Mouse (Mus musculus) yolk sac, embryonic 10.5 days (tissue): ENCODE results near the gene Slc9a3.

Source experiments
- DNase-seq: peaks from one replicate; pipeline ENCODE4 v3.0.0-alpha.2; 2017; ENCODE audit warnings: low spot score

The Slc9a3 gene

DNA sequence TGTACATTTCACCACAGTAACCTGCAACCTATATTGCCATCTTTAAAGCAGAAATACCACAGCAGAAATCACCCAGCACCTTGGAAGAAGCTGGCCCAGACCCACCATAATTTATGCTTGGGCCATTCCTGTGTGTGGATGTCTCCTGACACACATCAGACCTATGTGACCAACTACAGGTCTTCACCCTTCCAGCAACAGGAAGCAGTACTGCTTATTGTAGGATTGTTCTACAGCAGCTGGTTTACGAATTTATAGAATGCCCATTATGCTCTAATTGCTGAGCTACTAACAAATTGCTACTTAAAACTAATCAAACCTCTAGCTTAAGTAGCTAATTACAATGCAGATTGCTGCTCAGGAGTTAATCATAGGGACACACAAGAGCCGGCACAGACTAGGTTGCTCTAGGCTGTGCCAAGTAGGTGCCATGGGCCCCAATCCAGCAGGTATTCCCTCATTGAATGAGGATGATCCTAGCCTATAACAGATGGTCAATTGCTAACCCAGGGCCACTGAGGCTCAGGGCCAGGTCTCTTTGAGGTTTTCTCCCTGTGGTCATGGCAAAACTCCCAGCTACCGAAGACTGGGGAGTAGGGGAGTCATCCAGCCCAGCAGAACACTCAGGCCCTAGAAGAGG is 24.8 kb downstream of the Slc9a3 start:
- no peak for DNase-seq

DNA sequence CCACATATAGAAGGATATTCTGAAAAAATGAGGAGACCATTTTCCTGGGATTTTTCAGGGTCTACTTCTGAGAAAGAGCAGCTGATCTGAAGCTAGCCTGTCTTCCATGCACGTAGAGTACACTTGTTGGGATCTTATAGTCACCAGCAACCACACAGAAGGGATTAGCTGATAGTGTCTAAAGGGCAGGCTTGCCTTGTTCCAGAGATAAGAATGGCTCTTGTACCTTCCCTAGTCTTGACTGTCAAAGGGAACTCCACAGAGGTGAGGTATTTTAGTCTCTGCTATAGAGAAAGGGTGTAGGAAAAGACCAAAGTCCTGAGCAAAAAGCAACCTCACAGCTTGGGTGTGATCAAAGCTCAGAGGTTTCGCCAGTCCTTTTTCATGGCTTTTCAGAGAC is 26.1 kb downstream of the Slc9a3 start:
- peak; percentile 37 for DNase-seq

DNA sequence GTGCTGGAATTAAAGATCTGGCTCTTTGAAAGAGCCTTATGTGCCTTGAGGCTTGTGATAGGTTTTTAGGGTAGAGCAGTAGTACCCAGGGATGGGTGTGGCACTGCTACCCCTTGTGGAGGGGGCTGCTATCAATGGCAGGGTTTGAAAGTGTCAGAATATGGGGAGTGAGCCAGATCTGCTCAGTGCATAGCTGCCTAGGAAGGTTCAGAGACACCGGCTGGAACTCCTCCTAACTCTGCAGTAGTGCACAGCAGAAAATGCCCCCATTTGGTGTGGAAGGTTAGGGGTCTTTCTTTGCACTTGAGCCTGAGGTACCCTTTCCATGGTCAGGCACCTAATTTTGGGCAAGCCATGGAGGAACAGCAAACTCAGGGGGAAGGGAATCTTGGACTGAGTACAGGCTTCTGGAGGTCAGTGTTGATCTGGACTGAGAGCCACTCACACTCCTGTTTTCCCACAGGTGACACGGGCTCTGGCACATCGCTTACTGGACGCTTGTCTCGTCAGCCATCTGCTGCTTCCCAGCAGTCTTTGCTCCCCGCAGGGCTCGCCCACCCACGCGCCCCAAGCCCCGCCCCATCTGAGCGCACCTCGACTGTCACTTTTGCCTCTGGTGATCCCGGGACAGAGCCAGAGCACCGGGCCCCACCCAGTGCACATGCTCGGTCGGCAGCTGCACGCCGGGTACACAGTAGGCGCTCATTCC is 45.2 kb downstream of the Slc9a3 start:
- peak; percentile 50 for DNase-seq

DNA sequence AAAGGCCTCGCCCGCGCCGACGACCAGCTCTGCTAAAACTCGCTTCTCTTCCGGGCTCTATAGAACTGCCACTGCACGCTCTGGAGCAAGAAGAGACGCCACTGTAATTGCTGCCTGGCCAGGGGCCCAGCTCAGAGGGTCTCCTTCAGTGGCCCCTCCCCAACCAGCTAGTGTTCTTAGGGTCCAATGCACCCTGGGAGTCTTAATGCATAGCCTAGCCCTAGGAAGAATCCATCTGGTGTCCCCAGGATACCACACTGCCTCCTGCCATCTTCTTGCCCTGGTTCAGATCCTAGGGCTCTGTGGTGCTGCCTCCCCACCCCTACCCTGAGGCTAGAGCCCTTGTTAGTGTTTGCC is 45.8 kb downstream of the Slc9a3 start:
- no peak for DNase-seq

DNA sequence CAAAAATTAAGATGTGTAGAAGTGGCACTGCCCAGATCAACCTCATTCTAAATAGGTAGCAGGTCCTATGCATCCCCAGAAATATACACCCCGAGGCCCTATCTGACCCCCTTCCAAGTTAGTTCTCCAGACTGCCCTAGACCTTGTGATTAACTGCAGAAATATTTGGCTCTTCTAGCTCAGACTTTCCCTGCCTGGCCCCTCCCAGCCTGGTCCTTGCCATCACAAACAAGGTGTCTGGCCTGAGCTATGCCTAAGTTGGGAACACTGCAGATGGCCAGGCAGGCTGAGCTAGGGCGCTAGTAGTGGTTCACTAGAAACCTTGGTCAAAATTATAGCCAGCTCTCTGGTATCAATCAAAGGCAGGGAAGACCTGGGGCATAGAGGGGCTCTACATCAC is 46.2 kb downstream of the Slc9a3 start:
- no peak for DNase-seq

DNA sequence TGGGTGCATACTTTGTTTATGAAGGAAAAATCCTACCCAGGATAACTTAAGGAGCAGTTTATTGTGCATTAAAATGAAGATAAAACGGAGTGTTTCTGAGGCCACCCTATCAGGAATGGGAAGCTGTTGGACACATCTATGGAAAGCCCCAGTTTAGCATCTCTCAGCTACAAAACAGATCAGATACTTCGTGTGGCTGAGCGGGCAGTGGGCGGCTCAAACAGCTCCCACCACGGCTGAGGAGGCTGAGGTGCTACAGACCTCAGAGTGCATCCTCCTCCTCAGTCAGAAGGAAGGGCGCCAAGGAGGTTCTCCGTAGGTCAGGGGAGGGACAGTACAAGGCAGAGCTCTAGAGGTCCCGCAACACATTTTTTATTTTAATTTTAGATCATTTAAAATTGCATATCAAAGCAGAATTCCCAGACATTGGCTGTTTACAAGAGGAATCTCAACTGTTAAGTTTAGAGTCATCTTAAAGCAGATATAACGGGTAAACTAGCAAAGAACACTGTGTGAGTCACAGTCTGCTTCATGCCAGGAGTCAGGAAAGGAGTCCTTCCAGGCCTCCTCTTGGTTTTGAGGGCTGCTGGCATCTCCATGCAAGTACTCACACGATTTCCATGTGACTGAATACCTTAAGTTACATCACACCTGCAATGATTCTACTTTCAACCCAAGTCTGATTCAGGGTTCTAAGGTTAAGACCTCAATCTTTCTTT is 48.3 kb downstream of the Slc9a3 start:
- DNase-seq: no peak

DNA sequence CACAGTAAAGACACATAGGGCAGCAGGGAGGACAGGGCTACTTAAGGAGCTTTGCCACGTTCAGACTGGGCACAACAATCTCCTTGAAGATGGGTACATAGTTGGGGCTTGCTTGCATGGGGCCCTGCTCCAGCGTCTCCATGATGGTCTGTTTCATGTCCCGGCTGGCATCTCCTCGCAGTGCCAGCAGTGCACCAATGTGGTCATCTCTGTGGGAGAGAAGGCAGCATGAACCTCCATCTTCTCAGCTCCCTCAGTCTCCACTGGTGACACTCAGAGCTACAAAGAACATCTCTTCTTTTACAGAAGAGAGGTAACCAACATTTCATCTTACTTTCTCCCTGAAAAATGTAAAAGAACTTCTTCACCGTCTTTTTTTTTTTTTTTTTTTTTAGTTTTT is 50.8 kb downstream of the Slc9a3 start:
- no peak for DNase-seq

DNA sequence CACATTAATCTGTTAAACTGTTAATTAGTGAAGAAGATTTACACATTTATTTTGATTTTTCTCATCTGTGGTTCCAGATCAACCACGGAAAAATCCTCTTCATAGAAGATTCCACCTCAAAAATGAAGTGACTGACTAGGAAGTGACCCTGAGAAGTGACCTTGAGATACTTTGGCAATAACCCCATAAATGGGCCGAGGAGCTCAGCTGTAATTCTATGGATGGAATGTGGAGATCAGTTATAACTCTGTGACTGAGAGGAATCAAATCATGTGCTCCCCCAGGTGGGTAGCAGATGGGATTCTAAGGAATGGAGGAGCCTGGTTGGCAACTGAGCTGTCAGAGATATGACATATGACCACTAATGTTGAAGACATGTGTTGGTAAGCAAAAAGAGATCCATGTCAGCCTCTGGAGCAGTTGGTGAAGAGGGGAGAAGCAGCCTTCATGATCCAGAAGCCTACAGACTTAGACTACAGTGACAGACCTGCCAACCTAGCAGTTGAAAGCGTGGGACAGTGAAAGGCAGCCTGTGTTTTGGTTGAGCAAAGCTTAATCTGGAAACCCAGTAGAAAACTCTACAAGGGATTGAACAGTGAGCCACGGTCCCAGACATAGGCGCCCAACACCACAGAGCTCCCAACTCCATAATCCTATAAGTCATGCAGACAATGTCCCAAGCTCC is 61.9 kb downstream of the Slc9a3 start:
- DNase-seq: no peak

DNA sequence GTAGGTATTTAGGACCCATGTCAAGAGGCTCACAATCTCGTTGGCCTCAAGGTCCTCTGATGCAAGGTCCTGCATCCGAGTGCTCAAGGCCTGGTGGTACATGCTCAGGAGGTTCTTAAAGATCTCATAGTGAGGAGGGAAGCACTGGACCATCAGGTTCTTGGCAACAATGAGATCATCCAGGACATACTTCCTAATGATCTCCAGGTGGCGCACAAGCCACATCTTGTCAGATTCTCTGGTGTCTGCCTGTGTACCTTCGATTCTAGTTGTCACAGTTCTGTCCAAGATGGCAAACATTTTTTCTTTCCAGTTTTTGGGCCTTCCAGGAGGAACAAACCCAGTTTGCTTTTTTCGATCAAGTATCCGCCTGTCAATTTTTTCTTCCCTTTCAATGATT is 71.4 kb downstream of the Slc9a3 start:
- no peak for DNase-seq

DNA sequence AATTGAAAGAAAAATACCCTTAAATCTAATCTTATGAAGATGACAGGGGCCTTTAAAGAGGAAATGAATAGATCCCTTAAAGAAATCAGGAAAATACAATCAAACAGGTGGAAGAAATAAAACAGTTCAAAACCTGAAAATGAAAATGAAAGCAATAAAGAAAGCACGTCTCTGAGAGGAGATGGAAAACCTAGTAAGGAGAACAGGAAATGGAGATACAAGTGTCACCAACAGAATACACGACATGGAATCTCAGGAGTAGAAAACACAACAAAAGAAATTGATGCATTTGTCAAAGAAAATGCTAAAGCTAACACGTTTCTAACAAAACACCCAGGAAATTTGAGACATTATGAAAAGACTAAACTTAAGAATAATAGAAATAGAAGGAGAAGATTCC is 75.2 kb downstream of the Slc9a3 start:
- DNase-seq: no peak

DNA sequence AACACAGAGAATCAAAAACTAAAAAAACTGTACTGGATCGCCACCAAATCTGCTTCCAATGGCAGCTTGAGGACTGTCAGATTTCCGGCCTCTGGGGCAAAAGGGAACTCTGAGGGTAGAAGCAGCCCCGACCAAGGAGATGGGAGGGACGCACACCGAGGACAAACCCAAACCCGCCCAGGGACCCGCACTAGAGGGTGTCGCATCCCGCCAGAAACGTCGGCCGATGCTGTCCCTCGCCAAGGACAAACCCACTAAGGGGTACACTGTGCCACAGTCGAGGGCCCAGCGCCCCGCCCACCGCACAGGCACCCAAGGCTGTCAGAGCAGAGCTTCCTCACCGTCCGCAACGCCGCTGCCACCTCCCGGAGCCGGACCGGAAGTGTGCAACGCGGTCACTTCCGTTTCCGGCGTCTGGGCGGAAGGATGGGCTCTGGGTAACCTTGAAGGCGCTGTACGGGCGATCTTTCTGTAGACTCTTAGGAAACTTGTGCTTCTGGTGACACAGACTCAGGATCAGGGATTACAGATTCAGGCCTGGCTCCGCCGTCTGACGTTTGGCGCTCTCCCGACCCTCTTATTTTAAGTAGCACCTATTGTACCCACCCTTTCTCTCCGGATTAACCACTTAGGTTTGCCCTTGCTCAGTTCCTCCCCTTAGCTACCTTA is 87.2 kb downstream of the Slc9a3 start, which contains the start of gene Exoc3:
Gene Exoc3, minus strand, starts transcription at position 416 of the 669 bp plus-strand sequence.
- peak; percentile 87 for DNase-seq

DNA sequence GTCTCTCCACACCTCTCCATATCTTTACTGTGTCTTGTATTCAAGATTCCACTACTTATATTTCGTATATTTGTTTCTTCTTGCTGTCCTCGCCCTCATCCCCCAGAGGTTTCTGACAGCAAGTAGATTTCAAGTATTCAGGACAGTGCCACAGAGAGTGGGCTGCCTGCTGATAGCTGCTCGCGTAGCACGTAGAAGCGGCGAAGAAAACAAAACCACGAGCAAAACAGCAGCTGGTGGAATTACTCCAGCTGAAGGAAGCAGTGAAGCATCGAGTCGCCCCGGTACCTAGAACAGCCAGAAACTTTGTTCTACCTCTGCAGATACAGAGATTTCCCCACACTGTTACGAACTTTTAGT is 87.7 kb downstream of the Slc9a3 start:
- DNase-seq: no peak

DNA sequence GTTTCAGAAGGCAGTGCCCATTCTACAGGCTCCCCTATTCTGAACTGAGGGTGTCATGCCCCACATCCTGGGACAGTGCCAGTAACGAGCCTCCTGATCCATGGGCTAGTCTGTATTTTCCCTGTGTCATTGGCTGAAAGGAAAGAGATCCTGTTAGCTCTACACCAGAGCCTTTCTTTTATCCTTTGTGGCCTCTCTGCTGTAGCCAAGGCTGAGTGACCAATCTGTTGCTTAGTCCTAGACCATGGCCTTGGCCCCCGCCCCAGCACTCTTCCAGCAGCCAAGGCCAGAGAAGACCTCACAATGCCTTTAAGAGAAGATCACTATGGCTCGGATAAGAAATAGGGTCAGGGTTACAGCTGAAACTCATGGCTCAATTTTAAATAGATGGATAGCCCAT is 97.2 kb downstream of the Slc9a3 start:
- no peak for DNase-seq
